Mouse (Mus musculus) heart, adult 11 months (tissue): ENCODE results near the gene Cnfn.
"Not testable (repeated sequence)": the region's sequence is repeated elsewhere in the genome, so short reads cannot be mapped to it uniquely, and the experiment has no call there.

Experiments used
- DNase-seq: peaks from one replicate; pipeline ENCODE4 v3.0.0; 2022

The Cnfn gene

DNA sequence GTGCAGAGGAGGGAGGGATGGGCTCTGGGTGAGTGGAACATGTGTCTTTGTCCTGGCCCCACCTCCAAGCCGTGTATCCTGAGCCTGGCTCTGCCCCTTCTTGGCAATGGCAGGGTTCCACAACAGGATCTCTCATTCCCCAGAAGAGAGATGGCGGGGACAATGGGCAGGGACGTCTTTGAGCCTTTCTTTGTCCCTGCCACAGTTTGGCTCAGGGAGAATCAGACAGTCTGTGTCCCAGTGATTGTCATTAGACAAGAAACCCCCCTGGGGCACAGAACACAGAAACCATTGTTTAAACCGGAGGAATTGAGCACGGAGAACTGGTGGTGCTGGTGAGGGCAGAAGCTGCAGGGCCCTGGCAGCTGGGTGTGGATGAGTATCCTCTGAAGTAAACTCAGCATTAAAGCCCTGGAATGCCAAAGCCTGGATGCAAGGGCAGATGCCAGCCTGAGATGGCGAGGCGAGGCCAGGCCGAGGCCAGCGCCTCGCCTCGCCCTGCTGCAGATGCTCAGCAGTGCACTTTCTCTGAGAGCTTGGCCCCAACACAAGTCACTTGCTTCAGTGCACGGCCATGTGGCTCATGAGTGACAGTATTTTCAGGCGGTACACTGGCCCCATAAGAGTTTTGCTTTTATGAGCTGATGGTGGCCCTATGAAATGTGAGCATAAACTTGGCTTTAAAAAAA is 3.4 kb downstream of the Cnfn start:
- DNase-seq: no peak

DNA sequence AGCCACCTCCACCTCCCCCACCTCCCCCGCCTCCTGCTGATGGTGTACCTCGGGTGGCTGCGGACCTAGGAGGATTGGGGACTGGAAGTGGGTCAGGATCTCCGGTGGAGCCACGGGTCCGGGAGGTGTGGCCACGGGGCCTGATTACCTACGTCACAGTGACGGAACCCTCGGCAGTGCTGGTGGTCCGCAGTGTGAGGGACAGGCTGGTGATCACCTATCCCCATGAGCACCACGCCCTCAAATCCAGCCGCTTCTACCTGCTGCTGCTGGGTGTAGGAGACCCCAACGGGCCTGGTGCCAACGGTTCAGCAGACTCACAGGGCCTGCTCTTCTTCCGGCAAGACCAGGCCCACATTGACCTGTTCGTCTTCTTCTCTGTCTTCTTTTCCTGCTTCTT is 5.9 kb downstream of the Cnfn start:
- DNase-seq: no peak

GRCm38 (mm10) chr7:25363151-25363550 is 6.4 kb downstream of the Cnfn start:
- DNase-seq: no peak

DNA sequence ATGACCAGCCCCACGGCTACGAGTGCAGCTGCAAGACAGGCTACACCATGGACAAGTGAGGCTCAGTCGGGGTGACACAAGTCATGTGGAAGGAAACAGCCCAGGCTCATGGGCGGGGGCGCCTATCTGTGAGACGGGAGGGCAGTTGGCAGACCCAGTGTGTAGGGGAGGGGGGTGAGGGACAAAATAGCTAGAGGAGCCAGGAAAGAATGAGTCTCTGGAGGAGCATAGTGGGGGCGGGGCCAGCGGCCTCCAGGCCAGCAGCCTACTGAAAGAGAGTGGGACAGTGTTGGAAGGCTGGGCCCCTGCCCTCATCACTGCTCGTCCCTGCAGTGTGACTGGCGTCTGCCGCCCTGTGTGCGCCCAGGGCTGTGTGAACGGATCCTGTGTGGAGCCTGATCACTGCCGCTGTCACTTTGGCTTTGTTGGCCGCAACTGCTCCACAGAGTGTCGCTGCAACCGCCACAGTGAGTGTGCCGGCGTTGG is 10.8 kb downstream of the Cnfn start:
- DNase-seq: no peak

DNA sequence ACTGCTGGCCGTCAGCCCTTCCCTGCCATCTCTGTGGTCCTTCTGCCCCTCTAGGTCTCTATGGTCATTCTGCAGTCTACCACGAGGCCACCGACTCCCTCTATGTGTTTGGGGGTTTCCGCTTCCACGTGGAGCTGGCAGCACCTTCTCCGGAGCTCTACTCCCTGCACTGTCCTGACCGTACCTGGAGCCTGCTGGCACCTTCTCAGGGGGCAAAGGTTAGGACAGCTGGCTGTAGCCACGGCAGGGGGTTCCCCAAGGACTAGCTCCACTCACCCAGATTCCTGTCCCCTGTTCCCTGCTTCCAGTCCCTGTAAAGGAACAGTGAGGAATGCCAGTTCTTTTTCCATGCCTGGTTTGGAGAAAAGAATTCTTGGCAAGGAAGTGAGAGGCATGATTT is 20.7 kb downstream of the Cnfn start:
- no peak for DNase-seq

- DNase-seq: no peak
Observed at GRCm38 (mm10) chr7:25341000-25341784, 28.3 kb downstream of the Cnfn start.

- DNase-seq: no peak
Observed at GRCm38 (mm10) chr7:25339329-25339728, 30.2 kb downstream of the Cnfn start.

- no peak for DNase-seq
Observed at GRCm38 (mm10) chr7:25334472-25334871, 35.1 kb downstream of the Cnfn start.

- DNase-seq: peak; percentile 95
Observed at GRCm38 (mm10) chr7:25333596-25334307, 35.8 kb downstream of the Cnfn start.

GRCm38 (mm10) chr7:25326233-25326632 is 43.3 kb downstream of the Cnfn start:
- DNase-seq: peak; percentile 96

DNA sequence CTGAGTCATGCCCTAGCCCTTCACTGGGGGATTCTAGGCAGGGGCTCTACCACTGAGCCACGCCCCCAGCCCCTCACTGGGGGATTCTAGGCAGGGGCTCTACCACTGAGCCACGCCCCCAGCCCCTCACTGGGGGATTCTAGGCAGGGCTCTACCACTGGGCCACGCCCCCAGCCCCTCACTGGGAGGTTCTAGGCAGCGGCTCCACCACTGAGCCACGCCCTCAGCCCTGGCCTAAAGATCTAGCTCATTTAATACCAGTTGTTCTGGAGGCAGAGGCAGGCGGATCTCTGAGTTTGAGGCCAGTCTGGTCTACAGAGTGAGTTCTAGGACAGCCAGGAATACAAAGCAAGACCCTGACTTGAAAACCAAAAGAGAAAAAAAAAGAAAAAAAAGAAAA is 44.1 kb downstream of the Cnfn start:
- not testable (repeated sequence) for DNase-seq

DNA sequence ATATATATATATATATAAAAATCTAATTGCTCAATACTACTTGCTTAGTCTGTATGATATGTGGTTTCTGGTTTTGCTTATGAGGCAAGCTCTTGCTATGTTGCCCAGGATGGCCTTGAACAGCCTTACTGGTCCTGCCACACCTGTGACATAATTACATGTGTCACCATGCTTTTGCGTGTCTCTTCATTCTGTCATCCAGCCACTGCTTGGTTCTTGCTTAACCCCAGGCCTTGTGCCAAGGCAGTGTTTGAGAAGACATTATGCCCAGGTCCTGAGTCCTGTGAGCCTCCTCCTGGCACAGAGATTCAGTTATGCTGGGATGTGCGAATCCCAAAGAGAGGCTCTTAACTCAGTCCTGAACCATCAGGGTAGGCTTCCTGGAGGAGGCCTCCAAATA is 46.3 kb downstream of the Cnfn start:
- no peak for DNase-seq

GRCm38 (mm10) chr7:25322058-25322484 is 47.5 kb downstream of the Cnfn start:
- no peak for DNase-seq
